Mouse (Mus musculus) left cerebral cortex, adult 11 months (tissue): ENCODE data around the gene Ndufaf2.
A peak's percentile ranks its signal among the peaks of the same experiment; 100 is the strongest.

ENCODE experiments used
- DNase-seq: peaks from one replicate; pipeline ENCODE4 v3.0.0; 2022; ENCODE audit warnings: low spot score

The Ndufaf2 gene

DNA sequence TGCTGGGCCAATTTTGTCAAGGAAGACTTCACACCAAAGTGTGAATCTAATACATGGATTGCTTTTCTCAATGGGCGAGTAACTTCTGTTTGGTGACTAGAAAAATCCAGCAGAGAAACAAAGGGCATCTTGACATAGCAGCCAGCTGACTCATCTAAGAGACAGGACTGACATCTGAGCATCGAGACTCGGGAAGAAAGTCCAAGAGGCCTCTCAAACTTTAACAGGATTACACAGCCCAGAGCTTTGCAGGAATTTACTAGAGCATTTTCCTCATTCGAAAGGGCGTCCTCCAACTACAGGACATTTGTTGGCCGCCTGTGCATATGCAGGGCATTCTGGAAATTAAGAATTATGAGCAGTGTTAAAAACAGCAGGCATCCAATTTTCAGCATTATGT is 119.0 kb downstream of the Ndufaf2 start:
- DNase-seq = no peak

DNA sequence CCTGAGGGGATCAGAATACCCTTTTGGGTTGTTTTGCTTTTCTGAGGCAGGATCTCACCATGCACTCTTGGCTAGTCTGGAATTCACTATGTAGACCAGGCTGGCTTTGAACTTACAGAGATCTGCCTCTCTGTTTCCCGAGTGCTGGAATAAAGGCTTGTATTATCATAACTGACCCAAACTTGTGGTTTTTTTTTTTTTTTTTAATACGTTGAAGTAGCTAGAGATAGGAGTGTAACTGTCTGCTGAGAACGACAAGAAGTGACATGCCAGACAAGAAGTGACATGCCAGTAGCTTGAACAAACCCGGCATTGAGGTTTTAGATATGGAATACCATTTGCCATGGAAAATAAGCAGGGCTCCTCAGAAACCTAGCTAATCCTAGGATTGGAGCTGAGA is 125.6 kb downstream of the Ndufaf2 start:
- no peak for DNase-seq

DNA sequence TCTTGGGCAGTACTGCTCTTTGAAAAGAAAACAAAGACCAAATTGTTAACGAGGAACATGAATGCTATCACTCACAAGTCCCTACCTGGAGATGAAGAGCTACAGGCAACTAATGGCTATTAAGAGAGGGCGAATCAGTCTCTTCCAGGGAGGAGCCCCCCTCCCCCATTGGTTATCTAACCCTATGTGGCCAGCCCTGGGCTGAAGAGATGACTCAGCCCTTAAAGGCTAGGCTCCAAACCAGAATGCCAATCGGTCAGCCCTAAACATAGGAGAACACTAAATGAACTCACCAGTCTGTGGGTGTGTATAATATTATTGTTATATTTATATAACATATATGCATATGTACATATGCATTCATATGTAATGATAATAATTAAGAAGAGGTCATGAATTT is 132.6 kb downstream of the Ndufaf2 start:
- DNase-seq = no peak

DNA sequence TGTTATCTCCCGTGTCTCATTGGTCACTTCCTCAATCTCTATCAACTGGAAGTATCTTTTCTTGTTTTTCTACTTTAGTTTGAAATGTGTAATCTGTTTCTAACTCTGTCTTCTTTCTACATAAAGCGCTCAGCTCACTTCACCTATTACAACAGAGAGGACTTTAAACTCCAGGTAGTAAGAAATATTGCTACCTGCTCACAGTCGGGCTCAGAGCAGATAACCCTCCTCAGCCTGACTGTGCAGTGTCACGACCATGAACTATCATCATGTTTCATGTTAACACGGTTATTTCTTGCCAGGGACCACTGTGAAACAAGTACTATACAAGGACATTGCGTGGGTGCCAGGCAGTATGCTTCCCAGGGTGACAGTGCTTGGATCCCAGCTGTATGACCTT is 141.1 kb downstream of the Ndufaf2 start:
- DNase-seq = no peak

DNA sequence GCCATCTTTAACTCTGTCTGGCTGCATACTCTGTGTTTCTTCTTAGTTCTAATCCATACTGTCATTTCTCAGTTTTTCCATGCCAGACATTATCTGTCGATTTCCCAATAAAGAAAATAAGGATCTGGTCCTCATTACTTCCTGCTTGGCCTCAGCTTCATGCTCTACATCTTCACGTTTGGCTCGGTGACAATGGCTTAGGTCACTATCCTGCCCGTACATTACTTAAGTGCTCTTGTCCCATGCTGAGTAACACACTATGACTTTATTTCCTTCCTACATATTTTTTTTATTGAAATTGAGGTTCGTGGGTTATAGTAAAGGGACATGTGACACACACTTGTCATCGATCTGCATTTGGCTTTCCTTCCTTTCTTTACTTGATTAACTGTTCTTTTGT is 143.3 kb downstream of the Ndufaf2 start:
- no peak for DNase-seq

DNA sequence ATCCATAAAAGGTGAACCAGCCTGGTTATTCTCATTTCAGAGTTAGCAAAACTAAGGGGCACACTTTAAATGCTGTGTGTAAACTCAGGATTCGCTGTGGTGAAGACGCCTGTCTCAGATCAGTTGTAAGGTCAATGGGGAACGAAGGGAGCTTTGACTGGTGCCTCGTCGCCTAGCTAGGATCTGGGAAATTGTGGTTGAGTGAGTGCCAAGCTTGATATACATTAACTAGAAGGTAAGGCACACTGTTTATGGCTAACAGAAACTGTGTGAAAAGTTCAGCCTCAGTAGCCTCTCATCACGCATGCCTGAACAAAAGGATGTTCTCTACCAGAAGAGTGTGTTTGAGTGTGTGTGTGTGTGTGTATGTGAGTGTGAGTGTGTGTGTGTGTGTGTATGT is 144.6 kb downstream of the Ndufaf2 start:
- no peak for DNase-seq

DNA sequence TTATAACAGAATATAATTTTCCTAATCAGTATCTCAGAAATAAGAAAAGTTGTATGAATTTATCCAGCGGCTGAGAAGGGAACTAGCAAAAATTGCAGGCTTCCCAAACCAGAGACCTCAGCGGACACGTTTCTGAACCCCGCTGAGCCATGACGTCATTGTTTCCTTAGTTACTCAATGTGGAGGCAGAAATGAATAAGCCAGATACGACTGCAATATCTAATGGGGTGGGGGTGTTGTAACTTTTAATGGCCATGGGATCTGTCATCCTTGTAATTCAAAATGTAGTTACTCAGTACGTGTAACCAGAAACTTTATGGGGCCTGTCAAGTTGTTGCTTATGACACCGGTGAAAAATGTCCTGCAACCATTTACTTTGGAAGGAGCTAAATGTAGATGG is 145.3 kb downstream of the Ndufaf2 start:
- no peak for DNase-seq

DNA sequence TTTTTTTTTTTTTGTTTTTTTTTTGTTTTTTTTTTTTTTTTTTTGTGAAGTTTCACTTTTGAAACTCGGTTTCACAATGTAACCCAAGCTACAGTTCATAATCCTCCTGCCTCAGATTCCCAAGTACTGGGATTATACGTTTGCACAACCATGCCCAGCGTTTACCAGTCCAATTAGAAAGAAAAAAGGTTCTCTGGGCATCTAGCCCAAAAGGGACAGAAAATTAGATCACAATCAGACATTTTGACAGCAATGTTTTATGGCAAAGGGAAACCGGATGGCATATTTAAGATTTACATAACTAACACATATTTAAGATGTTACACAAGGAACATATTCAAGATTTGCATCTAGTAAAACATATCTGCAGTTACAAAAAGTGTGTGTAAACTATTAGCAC is 150.6 kb downstream of the Ndufaf2 start:
- no peak for DNase-seq

DNA sequence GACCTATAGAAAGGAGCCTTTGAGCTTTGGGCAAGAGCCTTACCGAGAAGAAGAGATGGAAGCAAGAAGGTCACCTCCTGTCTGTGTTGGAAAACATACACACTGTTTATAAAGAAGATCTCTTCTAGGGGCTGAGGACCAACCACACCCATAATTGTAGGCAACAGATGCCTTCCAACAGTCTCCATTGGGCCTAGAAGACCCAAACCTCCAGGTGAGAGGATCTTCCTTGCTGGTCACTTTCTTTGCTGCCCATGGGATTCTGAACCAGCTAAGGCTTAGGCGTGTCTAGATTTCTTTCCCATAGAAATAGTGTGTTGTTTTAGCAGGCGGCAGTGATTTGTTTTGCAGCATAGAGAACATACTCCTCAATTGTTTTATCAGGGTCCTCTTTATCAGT is 162.1 kb downstream of the Ndufaf2 start:
- DNase-seq = no peak

DNA sequence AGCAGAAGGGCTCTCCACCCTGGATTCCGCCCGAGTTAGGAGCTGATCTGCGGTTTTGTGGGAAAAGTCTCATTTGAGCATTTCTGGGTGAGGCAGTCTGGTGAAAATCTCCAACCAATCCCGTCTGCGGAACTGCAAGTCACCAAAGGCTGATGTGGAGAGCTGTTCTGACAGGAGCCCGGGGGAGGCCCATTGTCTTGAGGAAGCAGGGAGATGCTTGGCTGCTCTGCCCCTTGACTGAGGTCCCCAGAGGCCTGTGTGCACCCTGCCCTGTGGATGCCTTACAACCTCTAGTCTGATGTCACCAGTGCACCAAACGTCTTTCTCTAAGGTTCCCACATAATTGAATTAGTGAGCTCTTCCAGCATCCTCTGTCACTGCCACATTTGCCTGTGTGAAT is 163.2 kb downstream of the Ndufaf2 start:
- DNase-seq = no peak

DNA sequence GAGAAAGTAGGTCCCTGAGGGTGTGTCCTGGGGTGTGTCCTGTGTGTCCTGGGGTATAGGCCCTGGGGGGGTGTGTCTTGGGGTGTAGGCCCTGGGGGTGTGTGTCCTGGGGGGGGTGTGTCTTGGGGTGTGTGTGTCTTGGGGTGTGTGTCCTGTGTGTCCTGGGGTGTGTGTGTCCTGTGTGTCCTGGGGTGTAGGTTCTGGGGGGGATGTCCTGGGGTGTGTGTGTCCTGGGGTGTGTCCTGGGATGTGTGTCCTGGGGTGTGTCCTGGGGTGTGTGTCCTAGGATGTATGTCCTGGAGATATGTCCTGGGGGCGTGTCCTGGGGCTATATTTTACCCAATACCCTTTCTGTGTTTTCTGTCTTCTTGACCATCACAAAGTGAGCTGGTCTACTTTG is 165.8 kb downstream of the Ndufaf2 start:
- DNase-seq = no peak

DNA sequence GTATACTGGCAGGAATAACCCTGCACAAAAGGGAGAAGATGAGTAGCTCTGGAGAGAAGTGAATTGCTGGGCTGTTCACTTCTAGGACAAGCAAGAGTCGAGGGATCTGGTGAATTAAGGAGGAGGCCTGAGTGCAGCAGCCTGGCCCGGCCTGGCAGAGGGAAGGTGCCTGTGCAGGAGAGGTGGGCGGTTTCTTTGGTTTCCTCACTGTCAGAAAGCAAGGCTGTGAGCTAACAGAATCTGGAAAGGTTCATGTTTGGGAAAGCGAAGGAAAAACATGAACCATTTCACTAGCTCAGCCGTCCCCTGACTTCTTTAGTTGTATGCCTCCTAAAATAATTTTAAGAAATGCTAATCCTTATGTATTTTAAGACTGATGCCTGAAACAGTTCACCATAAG is 173.8 kb downstream of the Ndufaf2 start:
- DNase-seq = no peak

DNA sequence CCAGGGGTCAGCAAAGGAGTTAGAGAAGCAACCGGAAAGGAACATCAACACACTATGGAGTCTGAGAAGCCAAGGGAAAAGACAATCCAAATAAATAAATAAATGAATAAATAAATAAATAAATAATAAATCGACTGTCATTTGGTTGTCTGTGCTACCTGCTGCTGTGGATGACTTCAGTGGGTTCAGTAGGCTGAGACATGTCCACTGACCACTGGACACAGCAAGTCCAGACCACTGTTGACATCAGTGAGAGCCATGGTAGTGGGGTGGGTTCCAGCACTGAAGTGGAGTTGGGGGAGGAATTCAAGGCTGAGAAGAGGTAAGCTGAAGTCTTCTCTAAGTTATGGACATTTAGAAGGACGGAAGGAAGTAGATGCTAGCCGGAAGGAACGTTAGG is 174.2 kb downstream of the Ndufaf2 start:
- DNase-seq = no peak

DNA sequence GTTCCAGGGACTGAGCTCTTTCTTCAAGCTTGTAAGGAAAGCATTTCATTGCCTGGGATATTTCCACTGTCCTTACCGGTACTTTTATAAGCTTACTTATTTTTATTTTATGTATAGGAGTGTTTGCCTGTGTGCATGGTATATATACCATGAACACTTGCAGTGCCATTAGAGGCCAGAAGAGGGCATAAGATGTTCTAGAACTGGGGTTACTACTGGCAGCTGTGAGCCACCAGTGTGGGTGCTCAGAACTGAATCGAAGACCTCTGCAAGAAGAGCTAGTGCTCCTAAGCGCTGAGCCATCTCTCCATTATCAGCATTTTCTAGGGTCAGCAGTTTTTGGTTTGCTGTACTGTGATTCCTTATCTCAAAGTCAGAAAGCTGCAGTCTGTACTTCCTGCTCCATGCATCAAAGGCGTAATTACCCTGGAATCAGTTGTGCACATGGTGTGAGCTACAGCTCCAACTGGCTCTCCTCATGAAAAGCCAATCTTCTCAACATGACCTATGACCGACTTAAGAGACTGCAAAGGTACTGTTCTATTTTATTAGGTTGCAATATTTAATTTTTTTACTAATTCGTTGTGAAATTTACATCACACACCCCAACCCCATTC is 175.1 kb downstream of the Ndufaf2 start:
- DNase-seq = no peak

DNA sequence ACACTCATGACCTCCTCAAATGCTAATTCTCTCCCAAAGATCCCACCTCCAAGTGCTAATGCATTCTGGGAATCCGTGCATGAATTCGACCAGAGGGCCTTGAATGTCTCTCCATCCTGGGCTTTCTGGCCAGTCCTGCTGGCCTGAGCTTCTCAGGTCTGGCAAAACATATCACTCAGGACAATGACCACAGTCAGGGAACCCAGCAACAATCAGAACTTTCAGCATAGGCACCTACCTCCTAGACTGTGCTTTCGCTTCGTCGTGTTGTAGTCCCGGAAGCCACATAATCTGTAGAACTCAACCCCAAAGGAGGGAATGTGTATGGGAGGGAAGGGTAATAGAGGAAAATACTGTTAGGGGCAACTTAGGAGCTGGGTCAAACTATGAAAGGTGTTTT is 179.0 kb downstream of the Ndufaf2 start:
- no peak for DNase-seq

DNA sequence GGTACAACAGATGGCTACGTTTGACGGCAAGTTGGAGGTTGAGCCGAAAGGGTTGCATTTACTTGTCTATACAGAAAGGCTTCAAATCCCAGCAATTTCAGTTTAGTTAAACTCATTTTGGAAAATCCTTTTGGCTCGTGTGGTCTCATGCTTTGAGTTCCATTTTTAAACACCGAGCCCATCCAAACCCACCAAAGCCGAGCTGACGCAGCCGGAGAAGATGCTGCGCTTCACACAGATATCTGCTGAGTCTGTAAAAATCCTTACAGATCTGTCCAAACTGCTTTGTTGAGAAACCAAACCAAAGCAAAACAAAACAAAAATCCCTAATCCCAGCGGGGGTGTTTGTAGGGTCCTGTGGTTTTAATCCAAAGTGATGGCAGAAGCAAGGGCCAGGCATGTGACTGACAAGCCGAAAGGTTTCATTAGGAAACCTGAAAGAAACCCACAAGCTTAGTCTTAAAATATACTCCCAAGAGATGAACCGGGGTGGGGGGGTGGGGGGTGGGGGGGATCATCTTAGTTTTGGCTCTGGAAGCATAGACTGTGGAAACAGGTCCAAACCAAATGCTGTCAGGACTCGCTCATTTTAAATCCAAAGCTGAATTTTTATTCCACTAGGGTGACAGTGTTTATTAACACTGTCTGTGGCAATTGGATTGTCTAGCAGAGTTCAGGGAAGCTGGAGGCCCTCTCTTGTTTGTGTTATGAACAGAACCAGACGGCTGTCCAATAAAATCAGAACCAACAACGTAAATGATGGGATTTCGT is 181.4 kb downstream of the Ndufaf2 start:
- no peak for DNase-seq

DNA sequence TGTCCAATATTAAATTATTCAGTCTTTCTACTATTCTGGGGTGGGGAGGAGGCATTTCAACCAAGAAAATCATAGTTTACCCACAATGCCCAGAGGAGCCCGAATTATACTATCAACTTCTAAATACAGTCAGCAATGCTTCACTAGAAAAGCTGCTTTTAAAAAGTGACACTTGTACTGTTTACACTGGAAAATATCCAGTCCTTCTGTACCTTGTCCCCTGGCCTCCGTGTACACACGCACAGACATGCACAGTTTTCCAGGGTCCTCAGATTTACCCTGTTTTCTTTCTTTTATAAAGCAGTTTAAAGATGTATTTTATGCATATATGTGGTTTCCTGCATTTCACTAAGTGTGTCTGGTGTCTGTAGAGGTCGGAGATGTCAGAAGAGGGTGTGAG is 186.0 kb downstream of the Ndufaf2 start:
- DNase-seq = no peak

DNA sequence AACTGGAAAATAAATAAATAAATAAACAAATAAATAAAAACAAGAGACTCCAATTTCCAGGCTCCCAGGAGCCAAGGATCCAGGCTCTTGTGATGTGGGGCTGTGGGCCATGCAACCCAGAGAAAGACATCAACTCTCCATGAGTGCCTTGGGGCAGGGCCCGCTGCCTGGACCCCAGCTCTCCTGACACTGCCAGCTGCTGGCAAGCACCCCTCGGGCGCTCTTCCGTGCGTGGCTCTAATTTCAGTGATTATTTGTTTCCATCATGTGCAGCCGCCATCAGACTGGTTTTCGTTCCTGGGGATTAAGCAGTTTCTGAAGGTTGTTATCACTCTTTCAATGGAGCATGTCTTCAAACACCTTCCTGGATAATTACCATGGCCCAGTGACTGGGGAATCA is 186.6 kb downstream of the Ndufaf2 start:
- no peak for DNase-seq

DNA sequence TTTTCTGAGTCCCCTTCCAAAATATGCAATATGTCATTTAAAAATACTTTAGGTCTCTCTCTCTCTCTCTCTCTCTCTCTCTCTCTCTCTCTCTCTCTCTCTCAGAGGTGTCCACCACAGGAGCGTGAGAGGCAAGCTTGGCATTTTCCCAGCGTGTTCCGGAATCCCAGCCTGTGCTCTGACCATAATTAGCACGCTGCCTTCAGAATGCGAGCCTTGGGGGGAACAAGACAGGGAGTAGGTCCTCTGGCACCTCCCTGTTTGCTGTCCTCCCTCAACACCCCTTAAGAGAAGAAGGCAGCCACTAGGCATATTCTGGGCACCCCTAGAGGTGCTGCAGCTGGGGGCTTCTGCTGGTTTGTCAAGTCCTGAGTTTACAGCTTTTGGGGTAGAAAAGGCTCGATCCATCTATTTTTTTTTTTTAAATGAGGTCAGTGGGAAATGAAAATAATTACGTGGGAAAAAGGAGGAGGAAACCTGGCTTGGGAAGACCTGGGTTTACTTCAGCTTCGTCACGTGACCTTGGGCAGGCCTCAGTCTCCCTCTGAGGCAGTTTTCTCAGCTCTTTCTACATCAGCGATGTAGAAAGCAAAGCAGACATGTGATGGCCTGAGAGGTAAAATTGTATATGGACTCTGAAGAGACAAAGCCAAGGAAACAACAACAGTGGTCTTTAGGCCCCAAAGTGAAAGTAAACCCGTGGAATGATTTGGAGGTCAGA is 187.8 kb downstream of the Ndufaf2 start:
- no peak for DNase-seq

DNA sequence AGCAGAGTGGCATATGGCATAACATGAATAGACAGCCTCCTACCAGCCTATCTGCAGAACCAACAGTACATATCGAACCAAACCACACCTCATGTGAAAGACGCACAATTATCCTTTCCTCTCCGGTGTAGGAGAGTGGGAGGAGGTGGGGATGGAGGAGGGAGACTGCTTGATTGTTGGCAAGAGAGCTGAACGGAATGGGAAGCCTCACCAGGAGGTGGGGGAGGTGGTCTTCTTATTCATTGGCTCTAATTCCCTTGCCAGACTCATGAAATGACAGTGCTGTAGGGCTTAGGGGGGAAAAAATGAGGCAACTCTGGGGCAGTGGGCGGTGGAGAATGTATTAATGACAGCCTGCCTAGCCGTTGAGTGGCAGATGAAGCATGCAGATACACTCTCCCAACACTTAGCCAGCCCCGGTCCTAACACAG is 188.4 kb downstream of the Ndufaf2 start:
- DNase-seq = peak; percentile 15

DNA sequence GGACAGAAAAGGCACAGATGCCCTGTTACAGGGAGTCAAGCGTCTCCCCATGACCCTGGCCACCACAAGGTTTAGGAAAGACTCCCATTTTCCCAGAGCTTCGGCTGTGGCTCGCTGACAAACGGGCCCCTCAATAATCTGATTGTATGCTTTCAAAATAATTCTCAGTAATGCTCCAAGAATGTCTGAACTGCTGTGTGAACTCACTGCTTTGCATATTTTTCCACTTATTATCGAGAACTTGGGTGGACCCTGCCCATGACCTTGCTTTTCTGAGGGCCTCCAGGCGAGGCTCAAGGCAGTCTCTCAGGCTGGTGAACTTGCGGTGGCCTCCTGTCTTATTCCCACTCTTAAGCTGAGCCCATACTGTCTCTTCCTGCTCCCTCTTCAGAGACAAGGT is 193.8 kb downstream of the Ndufaf2 start:
- DNase-seq = no peak

DNA sequence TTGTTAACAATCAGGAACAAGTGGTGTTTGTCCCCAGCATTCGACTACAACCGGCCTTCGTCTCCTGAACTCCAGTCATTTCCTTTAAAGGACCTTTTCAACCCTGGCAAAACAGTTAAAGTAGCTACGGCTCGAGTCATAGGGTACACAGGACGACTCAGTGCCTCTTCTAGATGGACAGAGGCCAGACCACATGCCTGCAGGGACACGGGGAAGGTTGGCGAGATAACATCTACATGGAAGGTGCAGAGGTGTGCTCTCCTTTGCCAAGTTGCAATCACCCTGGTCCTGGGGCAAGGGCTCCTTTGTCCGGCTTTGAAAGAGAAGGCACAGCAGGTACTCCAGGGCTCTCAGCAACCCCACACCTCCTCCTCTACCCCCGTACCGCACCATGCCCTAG is 195.0 kb downstream of the Ndufaf2 start:
- no peak for DNase-seq

DNA sequence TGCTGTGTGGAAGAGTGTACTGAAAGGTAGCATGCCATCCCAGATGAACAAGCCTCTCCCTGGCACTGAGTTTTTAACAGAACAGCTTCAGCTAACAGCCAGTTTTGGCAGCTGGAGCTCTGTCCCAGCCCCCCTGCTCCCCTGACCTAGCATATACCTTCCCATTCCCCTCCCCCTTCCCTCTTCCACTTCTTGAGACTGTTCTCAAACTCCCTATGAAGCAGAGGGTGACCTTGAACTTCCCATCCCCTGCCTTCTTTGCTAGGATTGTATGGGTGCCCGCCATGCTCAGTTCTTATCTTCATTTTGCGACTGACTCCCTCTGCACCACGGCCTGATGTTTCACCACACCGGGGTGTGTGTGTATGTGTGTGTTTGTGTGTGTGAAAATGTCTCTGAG is 195.7 kb downstream of the Ndufaf2 start:
- DNase-seq = no peak
